Mouse (Mus musculus) right cerebral cortex, postnatal 4 days (tissue): ENCODE results near the gene Mmd.

Source experiments
- DNase-seq: peaks from one replicate; pipeline ENCODE4 v3.0.0-alpha.2; 2022

The Mmd gene

GRCm38 (mm10) chr11:90284079-90284478 is 34.8 kb downstream of the Mmd start:
- DNase-seq = no peak

DNA sequence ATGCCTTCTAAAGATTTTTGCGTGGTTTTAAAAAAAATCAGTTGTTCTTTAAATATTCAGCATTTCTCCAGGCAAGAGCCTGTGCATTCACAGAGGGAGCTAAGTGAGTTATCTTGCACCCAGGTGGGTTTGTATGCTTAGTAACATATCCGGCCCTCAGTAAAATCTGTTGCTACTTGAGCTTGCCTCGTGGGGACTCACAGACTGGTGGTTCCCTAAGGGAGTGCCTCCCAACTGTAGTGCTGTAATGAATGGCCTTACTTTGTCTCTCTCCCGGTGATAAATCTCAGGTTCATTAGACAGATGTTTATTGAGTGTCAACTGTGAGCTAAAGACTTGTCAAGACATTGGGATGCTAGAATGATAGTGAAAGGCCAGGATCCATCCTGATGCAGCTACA is 35.4 kb downstream of the Mmd start:
- DNase-seq = no peak

- DNase-seq = no peak
These were observed 37.4 kb downstream of the Mmd start for GRCm38 (mm10) chr11:90286550-90287154.

DNA sequence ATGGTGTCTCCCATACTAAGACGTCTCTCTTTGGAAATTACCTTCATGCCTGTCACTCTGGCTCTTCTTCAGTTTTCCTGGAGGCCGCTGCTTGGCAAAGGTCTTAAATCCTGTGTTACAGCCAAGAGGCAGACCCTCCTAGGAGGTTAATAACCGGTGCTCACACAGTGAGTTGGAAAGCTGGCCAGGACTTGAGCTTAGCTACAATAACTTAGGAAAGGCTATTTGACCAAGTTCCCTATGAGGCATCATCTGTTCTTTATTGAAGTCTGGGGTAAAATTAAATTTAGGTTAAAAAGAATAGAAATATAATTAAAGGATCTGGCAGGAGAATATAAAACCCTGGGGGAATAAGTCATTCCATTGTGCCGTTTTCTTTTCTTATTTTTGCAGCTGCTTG is 41.9 kb downstream of the Mmd start:
- DNase-seq = no peak

GRCm38 (mm10) chr11:90292766-90293165 is 43.5 kb downstream of the Mmd start:
- DNase-seq = no peak

DNA sequence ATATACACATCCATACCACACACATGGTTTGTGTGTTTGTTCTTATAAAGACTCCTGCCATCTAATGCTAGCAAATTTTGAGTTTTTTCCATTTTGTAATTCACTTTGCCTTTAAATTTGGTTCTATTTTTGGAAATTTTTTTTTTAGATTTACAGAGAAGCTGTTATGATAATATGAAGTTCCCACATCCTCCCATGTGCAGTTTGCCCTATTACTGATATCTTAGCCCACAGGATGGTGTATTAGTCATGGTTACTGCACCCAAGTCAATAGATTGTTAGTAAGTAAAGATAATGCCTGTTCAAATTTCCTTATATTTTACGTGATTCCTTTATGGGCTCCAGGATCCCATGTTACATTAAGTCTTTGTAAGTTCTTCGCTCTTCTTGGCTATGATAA is 45.4 kb downstream of the Mmd start:
- no peak for DNase-seq

GRCm38 (mm10) chr11:90306067-90306466 is 56.8 kb downstream of the Mmd start:
- no peak for DNase-seq

GRCm38 (mm10) chr11:90306993-90307392 is 57.7 kb downstream of the Mmd start:
- DNase-seq = peak; percentile 41

DNA sequence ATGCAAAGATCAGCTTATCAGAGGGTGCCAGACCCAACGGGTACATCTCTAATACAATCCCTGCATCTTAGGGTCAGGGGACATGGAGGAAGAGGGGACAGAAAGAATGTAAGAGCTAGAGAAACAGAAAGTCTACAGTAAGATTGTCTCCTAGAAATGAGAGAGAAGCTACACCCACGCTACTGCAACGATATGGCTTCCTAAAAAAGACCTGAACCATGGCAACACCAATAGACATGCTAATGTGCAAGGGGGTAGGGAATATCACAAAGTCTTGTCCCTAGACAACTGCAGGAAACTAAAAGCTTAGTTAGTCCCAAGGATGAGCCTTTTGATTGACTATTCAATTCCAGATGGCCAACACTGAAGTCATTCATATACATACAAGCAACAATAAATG is 65.3 kb downstream of the Mmd start:
- DNase-seq = no peak

GRCm38 (mm10) chr11:90317482-90317881 is 68.2 kb downstream of the Mmd start:
- DNase-seq = peak; percentile 58

DNA sequence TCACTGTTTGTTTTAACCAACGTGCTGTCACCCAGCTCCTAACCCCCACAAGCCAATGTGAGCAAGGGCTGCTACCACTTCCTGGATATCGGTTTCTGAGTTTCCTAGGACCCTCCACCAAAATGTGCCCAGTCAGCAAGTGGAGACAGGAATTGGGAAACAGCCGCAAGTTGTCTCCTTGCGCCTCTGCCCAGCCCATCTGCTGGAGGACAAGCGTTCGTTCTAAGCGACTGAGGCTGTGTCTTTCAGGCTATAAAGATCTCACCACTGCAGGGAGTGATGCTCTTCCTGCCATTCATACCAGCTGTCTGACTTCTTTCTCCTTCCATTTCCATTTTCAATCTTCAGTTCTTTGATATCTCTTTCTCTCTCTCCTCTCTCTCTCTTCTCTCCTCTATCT is 71.7 kb downstream of the Mmd start:
- no peak for DNase-seq

- DNase-seq = no peak
These were observed 75.3 kb downstream of the Mmd start for GRCm38 (mm10) chr11:90324597-90324996.

- DNase-seq = no peak
These were observed 76.9 kb downstream of the Mmd start for GRCm38 (mm10) chr11:90326146-90326545.

DNA sequence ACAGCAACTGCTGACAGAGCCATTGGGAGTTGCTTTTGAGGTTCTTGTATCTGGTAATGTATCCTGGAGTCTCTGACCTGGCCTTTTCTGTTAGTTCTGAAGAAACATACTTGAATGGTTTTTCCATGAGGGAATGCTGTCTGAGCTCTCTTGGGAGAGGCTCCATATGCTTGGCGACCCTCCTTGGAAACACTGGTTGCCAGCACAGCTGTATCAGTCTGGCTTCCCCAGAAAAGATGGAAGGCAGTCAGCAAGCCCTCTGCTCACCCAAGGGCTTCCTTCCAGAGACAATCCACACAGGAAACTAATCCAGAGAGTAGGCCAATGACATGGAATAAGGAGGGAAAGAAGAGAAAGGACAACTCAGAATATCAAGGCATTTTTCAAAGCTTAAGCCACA is 77.6 kb downstream of the Mmd start:
- DNase-seq = no peak
